Mouse (Mus musculus) cerebellum, adult 8-10 months (tissue): ENCODE data around the gene Hoxa7.

Experiments used
- DNase-seq: peaks from one replicate; pipeline ENCODE4 v3.0.0; 2022

The Hoxa7 gene

GRCm38 (mm10) chr6:52190410-52190809, 31.2 kb downstream of the Hoxa7 start:
- no peak for DNase-seq

- DNase-seq = no peak
Observed at GRCm38 (mm10) chr6:52189909-52190308, 31.7 kb downstream of the Hoxa7 start.

DNA sequence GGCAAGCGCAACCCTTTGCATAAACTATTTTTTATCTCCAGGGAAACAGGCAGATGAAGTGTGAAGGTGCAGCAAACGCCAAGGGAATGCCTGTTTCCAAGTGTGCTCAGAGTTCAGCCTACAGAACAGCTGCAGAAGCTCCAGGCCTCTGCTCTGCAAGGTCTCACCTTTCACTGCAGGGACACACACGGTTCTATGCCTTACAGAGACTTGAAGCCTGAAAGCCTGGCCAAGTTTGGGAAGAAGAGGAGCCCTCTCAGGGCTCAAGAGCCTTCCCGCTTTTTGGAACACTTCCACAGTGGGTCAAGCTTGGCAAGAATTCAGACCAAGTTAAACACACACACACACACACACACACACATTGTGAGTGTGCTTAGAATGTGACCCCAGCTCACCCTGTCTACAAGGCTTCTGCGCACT, 32.5 kb downstream of the Hoxa7 start:
- DNase-seq = no peak

DNA sequence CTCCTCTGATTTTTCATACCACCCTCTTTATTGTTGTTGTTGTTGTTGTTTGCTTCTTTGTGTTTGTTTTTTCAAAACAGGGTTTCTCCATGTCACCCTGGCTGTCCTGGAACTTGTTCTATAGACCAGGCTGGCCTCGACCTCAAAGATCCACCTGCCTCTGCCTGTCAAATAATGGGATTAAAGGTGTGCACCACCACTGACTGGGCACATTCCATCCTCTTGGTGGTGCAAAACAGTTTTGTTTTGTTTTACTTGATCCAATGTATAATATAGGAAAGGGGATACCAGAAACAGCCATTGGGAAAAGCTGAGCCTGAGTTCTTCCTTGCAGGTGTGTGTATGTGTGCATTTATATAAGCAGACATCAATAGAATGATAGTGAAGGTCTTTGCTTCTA, 35.2 kb downstream of the Hoxa7 start:
- no peak for DNase-seq

GRCm38 (mm10) chr6:52185834-52186233, 35.8 kb downstream of the Hoxa7 start:
- DNase-seq = no peak

GRCm38 (mm10) chr6:52185222-52185621, 36.4 kb downstream of the Hoxa7 start:
- no peak for DNase-seq

GRCm38 (mm10) chr6:52184668-52185067, 37.0 kb downstream of the Hoxa7 start:
- DNase-seq = no peak

DNA sequence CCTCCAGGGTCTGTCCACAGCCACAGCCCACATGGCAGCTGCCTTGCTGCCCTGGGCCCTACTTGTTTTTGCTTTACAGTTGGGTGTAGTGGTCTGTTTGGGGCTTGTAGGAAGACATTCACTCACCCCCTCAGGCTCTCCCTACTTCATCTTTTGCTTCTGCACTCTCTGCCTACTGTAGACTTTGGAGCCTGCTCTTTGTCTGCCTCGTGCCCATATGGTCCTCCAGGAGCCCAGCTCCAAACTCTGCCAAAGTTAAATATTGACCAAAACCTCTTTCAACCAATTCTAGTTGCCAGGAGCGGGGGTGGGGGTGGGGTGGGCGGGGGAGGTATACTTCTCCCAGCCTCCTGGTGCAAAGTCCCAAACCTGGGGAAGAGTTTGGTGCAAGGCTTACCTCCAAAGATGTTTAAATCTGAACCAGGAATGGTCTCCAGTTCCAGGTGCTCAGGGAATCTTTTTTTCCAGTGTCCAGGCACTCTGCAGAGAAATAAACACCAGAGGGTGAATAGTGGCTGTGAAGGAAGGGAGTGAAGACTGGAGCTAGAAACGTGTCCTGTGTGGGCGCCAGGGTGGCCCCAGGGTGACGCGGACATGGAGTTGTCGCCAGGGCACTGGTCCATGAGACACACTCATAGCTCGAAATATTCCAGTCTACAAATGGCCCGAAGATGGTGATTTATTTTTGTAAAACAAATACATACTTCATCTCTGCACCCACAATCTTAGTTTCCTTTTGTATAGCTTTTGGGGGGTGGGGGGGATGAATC, 38.2 kb downstream of the Hoxa7 start:
- DNase-seq = no peak

GRCm38 (mm10) chr6:52182793-52183192, 38.9 kb downstream of the Hoxa7 start:
- DNase-seq = no peak

- no peak for DNase-seq
Observed at GRCm38 (mm10) chr6:52182030-52182429, 39.6 kb downstream of the Hoxa7 start.

- no peak for DNase-seq
Observed at GRCm38 (mm10) chr6:52180726-52181125, 40.9 kb downstream of the Hoxa7 start.

DNA sequence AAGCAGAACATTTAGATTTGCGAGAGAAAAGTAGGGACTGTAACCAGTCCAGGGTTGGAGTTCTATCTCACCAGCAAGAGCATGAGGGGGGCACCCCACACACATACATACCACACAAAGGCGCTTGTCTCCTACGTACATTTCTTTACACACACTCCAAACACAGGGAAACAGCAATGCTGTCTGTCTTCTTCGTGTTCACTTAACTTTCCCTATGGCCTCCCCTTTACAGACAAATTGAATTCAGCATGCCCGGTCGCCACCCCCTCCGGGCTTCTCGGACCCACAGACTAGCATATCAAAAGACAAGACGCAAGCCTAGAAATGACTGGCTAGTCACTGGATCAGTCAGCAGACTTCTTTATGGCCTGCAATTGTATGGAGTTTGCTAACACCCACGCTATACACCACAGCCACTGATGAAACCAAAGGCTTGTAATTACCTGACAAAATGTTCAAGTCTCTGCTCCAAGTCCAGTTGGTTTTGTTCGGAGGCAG, 41.4 kb downstream of the Hoxa7 start:
- DNase-seq = no peak

- no peak for DNase-seq
Observed at GRCm38 (mm10) chr6:52179690-52180089, 42.0 kb downstream of the Hoxa7 start.

- DNase-seq = no peak
Observed at GRCm38 (mm10) chr6:52178918-52179665, 42.6 kb downstream of the Hoxa7 start.

- no peak for DNase-seq
Observed at GRCm38 (mm10) chr6:52177806-52178205, 43.8 kb downstream of the Hoxa7 start.

DNA sequence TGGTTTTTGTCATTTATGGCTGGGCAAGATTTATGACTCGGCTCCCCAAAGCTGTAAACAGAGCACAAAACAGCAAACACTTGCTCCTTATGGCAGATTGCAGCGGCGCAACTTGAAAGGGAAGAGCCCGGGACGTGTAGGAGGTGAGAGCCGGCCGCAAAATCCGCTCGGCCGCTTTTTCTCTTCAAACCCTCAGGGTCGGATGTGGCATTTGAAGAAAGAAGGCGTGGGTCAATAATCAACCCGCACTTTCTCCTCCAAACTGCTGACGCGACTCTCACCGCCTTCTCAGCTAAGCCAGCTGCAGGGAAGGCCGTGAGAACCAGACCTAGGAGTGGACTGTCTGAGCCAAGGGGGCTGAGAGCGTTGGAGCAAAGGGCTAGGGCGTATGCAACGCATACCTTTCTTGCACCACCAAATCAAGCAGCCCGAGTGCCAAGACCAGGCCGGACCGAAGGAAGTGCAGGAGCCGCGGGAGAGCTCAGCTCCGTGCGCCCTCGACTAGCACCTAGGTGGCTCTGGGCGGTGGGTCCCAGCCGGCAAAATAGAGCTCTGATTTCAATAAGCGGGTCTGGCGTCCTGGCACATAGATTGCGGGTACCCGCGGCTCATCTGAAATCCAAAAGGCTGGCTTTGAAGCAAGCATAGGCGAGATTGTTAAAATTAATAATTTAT, 44.5 kb downstream of the Hoxa7 start, which contains the start of gene 5730596B20Rik:
Gene 5730596B20Rik, plus strand, starts transcription at position 438 of the 675 bp plus-strand sequence.
- DNase-seq = no peak

DNA sequence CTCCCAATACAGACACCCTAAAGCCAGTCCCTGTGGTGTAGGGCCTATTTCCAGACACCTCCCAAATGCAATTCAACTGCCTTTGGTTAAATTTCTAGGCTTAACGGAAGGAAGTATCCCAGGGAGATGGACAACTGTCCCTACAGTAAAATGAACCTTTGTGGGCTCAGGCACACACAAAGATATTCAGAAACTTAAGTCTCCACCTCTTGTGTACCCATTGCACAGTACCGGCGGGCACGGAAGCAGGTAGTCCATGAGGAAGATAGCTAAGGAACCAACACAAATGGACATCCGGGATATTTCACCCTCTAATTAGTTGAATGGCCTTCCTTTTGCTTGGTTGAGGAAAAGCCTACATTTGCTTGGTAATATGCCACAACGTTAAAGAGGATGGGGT, 45.3 kb downstream of the Hoxa7 start:
- no peak for DNase-seq

DNA sequence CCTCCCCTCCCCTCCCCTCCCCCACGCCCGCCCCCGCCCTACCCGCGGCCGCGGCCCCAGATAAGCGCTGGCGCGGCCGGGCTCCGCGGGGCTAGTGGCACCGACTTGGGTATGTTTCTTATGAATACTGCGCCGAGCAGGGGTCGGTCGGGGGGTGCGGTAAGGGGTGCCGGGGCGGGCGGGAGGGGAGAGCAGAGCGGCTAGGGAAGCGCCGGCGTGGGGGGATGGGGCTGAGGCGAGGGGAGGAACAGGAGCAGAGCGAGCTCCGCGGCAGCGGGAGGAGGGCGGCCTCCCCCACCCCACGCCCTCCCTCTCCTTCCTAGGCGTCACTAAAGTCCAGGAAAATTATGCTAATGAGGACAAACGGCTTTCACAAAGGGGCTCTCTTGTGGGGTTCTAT, 45.8 kb downstream of the Hoxa7 start:
- DNase-seq = no peak

GRCm38 (mm10) chr6:52174968-52175751, 46.5 kb downstream of the Hoxa7 start:
- DNase-seq = no peak

DNA sequence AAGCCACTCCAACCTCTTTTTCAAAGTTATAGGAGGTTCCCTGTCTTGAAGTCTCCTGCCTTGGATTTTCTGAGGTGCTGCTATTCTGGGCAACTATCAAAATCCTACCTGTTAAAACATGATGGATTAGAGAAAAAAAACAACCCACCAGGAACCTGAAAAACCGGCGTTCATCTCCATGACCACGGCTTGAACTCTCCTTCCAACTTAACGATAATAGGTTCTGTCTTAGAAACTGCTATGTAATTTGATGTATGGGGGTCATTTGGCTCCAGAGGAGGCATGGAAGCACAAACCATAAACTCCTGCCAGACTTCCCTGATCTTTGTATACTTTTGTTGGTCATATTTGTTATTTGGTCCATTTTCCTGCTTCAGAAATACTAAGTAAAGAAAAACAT, 48.0 kb downstream of the Hoxa7 start:
- no peak for DNase-seq

- DNase-seq = no peak
Observed at GRCm38 (mm10) chr6:52172501-52172900, 49.2 kb downstream of the Hoxa7 start.

GRCm38 (mm10) chr6:52171938-52172337, 49.7 kb downstream of the Hoxa7 start:
- DNase-seq = no peak

GRCm38 (mm10) chr6:52171331-52171730, 50.3 kb downstream of the Hoxa7 start:
- DNase-seq = no peak
